Mouse (Mus musculus) cerebellum, adult 11-12 months (tissue): ENCODE measurements around the gene Hhex.

Experiments used
- DNase-seq: peaks from one replicate; pipeline ENCODE4 v3.0.0; 2022

Hhex gene

GRCm38 (mm10) chr19:37434263-37434951, at the start of gene Hhex:
Gene Hhex, plus strand, starts transcription at chr19:37434810.
- peak; percentile 10 for DNase-seq

- DNase-seq, result no peak
Observed at GRCm38 (mm10) chr19:37386126-37386525, 48.5 kb upstream of the Hhex start.

- DNase-seq, result no peak
Observed at GRCm38 (mm10) chr19:37391869-37392268, 42.7 kb upstream of the Hhex start.

GRCm38 (mm10) chr19:37396279-37396678, 38.3 kb upstream of the Hhex start:
- no peak for DNase-seq

GRCm38 (mm10) chr19:37400936-37401335, 33.7 kb upstream of the Hhex start:
- no peak for DNase-seq

GRCm38 (mm10) chr19:37418294-37418693, 16.3 kb upstream of the Hhex start:
- no peak for DNase-seq

GRCm38 (mm10) chr19:37419613-37420012, 15.0 kb upstream of the Hhex start:
- no peak for DNase-seq

GRCm38 (mm10) chr19:37428589-37428988, 6.0 kb upstream of the Hhex start:
- no peak for DNase-seq

GRCm38 (mm10) chr19:37431139-37431756, 3.4 kb upstream of the Hhex start:
- DNase-seq, result no peak

- DNase-seq, result no peak
Observed at GRCm38 (mm10) chr19:37432868-37433570, 1.6 kb upstream of the Hhex start.

GRCm38 (mm10) chr19:37433895-37434262, 731 bp upstream of the Hhex start:
- DNase-seq, result peak; percentile 2

- DNase-seq, result peak; percentile 3
Observed at GRCm38 (mm10) chr19:37435041-37435852, 637 bp downstream of the Hhex start.

GRCm38 (mm10) chr19:37435853-37436174, 1.2 kb downstream of the Hhex start:
- DNase-seq, result no peak

GRCm38 (mm10) chr19:37436514-37437288, 2.1 kb downstream of the Hhex start:
- DNase-seq, result no peak

- no peak for DNase-seq
Observed at GRCm38 (mm10) chr19:37437289-37437606, 2.6 kb downstream of the Hhex start.

- DNase-seq, result no peak
Observed at GRCm38 (mm10) chr19:37440181-37440580, 5.6 kb downstream of the Hhex start.

GRCm38 (mm10) chr19:37440708-37441475, 6.3 kb downstream of the Hhex start:
- DNase-seq, result no peak

- DNase-seq, result no peak
Observed at GRCm38 (mm10) chr19:37442524-37443286, 8.1 kb downstream of the Hhex start.

GRCm38 (mm10) chr19:37443631-37444140, 9.1 kb downstream of the Hhex start:
- DNase-seq, result no peak

GRCm38 (mm10) chr19:37448212-37448611, 13.6 kb downstream of the Hhex start:
- DNase-seq, result no peak

- no peak for DNase-seq
Observed at GRCm38 (mm10) chr19:37449246-37449645, 14.6 kb downstream of the Hhex start.
